Mouse (Mus musculus): ENCODE measurements around the gene Zdhhc8. TPM values are rescaled to one million over a fixed set of nuclear protein-coding genes. Genes with fewer than 3 reads are reported as not detected.

Gene Zdhhc8
- polyA plus RNA-seq, 1 experiment from 2014 or later: 1.6 TPM

GRCm38 (mm10) chr16:18218580-18218996 is 16.3 kb downstream of the Zdhhc8 start:
- ATAC-seq: no peak
- Histone ChIP-seq H3K9me3 (ENCODE audit: low read length) (no peaks in the 10 kb centered on the region), H3K4me2 (ENCODE audit: low read depth, low read length) (no peak overlapping the region), H3K4me1 (ENCODE audit: insufficient read depth) (peaks cover 8% of the 10 kb centered on the region), H3K4me3 (ENCODE audit: low read depth, low read length) (no peak overlapping the region), H3K9ac (replicated peaks) (no peak overlapping the region), H3K27ac (ENCODE audit: low read depth) (no peak overlapping the region), H3K27me3 (ENCODE audit: insufficient read depth, low read length) (no peaks in the 10 kb centered on the region), H3K36me3 (replicated peaks; ENCODE audit: insufficient read depth, low read length) (no peaks in the 10 kb centered on the region)
- TF ChIP-seq CTCF (IDR thresholded peaks at IDR 0.05; ENCODE audit: low read depth) (no peak), EP300 (IDR thresholded peaks at IDR 0.05; ENCODE audit: low read depth) (no peak)
- 78% methylated on average over 9 of the region's 9 CpGs for WGBS (ENCODE audit: insufficient replicate concordance)
- DNase-seq: no peak

- TF ChIP-seq EP300 (IDR thresholded peaks at IDR 0.05; ENCODE audit: low read depth) (no peak), CTCF (IDR thresholded peaks at IDR 0.05; ENCODE audit: low read depth) (no peak)
- Histone ChIP-seq H3K27ac (ENCODE audit: low read depth) (no peak within 1 kb of the TSS), H3K27me3 (ENCODE audit: insufficient read depth, low read length) (no peaks in the 10 kb centered on the region), H3K9ac (replicated peaks) (no peak within 1 kb of the TSS), H3K4me3 (ENCODE audit: low read depth, low read length) (no peak within 1 kb of the TSS), H3K9me3 (ENCODE audit: low read length) (no peaks in the 10 kb centered on the region), H3K4me1 (ENCODE audit: insufficient read depth) (peaks cover 8% of the 10 kb centered on the region), H3K36me3 (replicated peaks; ENCODE audit: insufficient read depth, low read length) (no peaks in the 10 kb centered on the region), H3K4me2 (ENCODE audit: low read depth, low read length) (no peak within 1 kb of the TSS)
- no peak for ATAC-seq
- 83% methylated on average over 4 of the region's 4 CpGs for WGBS (ENCODE audit: insufficient replicate concordance)
- DNase-seq: no peak
Measured at GRCm38 (mm10) chr16:18217579-18217978, 17.4 kb downstream of the Zdhhc8 start, which contains the start of gene Ccdc188. Gene Ccdc188, plus strand, starts transcription at chr16:18217879.

- H3K27ac ChIP-seq (ENCODE audit: low read depth): no peak overlapping the region
- H3K4me2 ChIP-seq (ENCODE audit: low read depth, low read length): no peak overlapping the region
- no peak overlapping the region for H3K9ac ChIP-seq (replicated peaks)
- H3K9me3 ChIP-seq (ENCODE audit: low read length): no peaks in the 10 kb centered on the region
- ATAC-seq (no peak), DNase-seq (no peak)
- peaks cover 2% of the 10 kb centered on the region for H3K4me1 ChIP-seq (ENCODE audit: insufficient read depth)
- WGBS (ENCODE audit: insufficient replicate concordance): 79% methylated on average over 7 of the region's 7 CpGs
- no peaks in the 10 kb centered on the region for H3K36me3 ChIP-seq (replicated peaks; ENCODE audit: insufficient read depth, low read length)
- no peak overlapping the region for H3K4me3 ChIP-seq (ENCODE audit: low read depth, low read length)
- TF ChIP-seq CTCF (IDR thresholded peaks at IDR 0.05; ENCODE audit: low read depth): no peak
- no peak for TF ChIP-seq EP300 (IDR thresholded peaks at IDR 0.05; ENCODE audit: low read depth)
- H3K27me3 ChIP-seq (ENCODE audit: insufficient read depth, low read length): no peaks in the 10 kb centered on the region
Measured at GRCm38 (mm10) chr16:18214858-18215257, 20.1 kb downstream of the Zdhhc8 start.

- no peaks in the 10 kb centered on the region for H3K27me3 ChIP-seq (ENCODE audit: insufficient read depth, low read length)
- H3K9ac ChIP-seq (replicated peaks): no peak overlapping the region
- no peaks in the 10 kb centered on the region for H3K9me3 ChIP-seq (ENCODE audit: low read length)
- no peak for DNase-seq
- 62% methylated on average over 6 of the region's 6 CpGs for WGBS (ENCODE audit: insufficient replicate concordance)
- no peak overlapping the region for H3K4me3 ChIP-seq (ENCODE audit: low read depth, low read length)
- H3K4me2 ChIP-seq (ENCODE audit: low read depth, low read length): no peak overlapping the region
- no peak for ATAC-seq
- no peaks in the 10 kb centered on the region for H3K4me1 ChIP-seq (ENCODE audit: insufficient read depth)
- TF ChIP-seq CTCF (IDR thresholded peaks at IDR 0.05; ENCODE audit: low read depth) (no peak), EP300 (IDR thresholded peaks at IDR 0.05; ENCODE audit: low read depth) (no peak)
- H3K27ac ChIP-seq (ENCODE audit: low read depth): no peak overlapping the region
- H3K36me3 ChIP-seq (replicated peaks; ENCODE audit: insufficient read depth, low read length): no peaks in the 10 kb centered on the region
Measured at GRCm38 (mm10) chr16:18213689-18214088, 21.2 kb downstream of the Zdhhc8 start.

GRCm38 (mm10) chr16:18211417-18212171 is 23.3 kb downstream of the Zdhhc8 start:
- Histone ChIP-seq H3K36me3 (replicated peaks; ENCODE audit: insufficient read depth, low read length) (no peaks in the 10 kb centered on the region), H3K27me3 (ENCODE audit: insufficient read depth, low read length) (no peaks in the 10 kb centered on the region), H3K9ac (replicated peaks) (no peak overlapping the region), H3K4me3 (ENCODE audit: low read depth, low read length) (no peak overlapping the region), H3K4me1 (ENCODE audit: insufficient read depth) (no peaks in the 10 kb centered on the region), H3K4me2 (ENCODE audit: low read depth, low read length) (no peak overlapping the region), H3K9me3 (ENCODE audit: low read length) (no peaks in the 10 kb centered on the region), H3K27ac (ENCODE audit: low read depth) (no peak overlapping the region)
- DNase-seq: peak; percentile 87
- ATAC-seq: peak; percentile 45; the same call in 1 of the 2 replicates
- peak; percentile 96 for TF ChIP-seq CTCF (IDR thresholded peaks at IDR 0.05; ENCODE audit: low read depth)
- no peak for TF ChIP-seq EP300 (IDR thresholded peaks at IDR 0.05; ENCODE audit: low read depth)
- 39% methylated on average over 10 of the region's 10 CpGs for WGBS (ENCODE audit: insufficient replicate concordance)

- Histone ChIP-seq H3K27me3 (ENCODE audit: insufficient read depth, low read length) (no peaks in the 10 kb centered on the region), H3K9ac (replicated peaks) (no peak overlapping the region), H3K4me1 (ENCODE audit: insufficient read depth) (no peaks in the 10 kb centered on the region), H3K9me3 (ENCODE audit: low read length) (no peaks in the 10 kb centered on the region), H3K36me3 (replicated peaks; ENCODE audit: insufficient read depth, low read length) (no peaks in the 10 kb centered on the region), H3K27ac (ENCODE audit: low read depth) (no peak overlapping the region), H3K4me2 (ENCODE audit: low read depth, low read length) (no peak overlapping the region), H3K4me3 (ENCODE audit: low read depth, low read length) (no peak overlapping the region)
- DNase-seq (peak; percentile 72), ATAC-seq (peak; percentile 57; the same call in 1 of the 2 replicates)
- TF ChIP-seq EP300 (IDR thresholded peaks at IDR 0.05; ENCODE audit: low read depth) (no peak), CTCF (IDR thresholded peaks at IDR 0.05; ENCODE audit: low read depth) (peak; percentile 90)
- WGBS (ENCODE audit: insufficient replicate concordance): 11% methylated on average over 7 of the region's 8 CpGs
Measured at GRCm38 (mm10) chr16:18210701-18211416, 24.1 kb downstream of the Zdhhc8 start.
